Mouse (Mus musculus): ENCODE measurements at regions not wholly inside any gene's neighbourhood (a gene's known extent, or its start where the extent isn't known, plus 50 kb on each side); places are given as distances from the start of the nearest gene placed in this dataset.

- TF ChIP-seq CTCF (IDR thresholded peaks at IDR 0.05; ENCODE audit: low read depth) = no peak
- no peak for TF ChIP-seq EP300 (IDR thresholded peaks at IDR 0.05; ENCODE audit: low read depth)
Measured at GRCm38 (mm10) chr4:11887377-11887776, 93.7 kb downstream of the Gm10604 start.
